Mouse (Mus musculus): Measurements from ENCODE around the gene Mecom. TPM values are rescaled to one million over a fixed set of nuclear protein-coding genes. Genes with fewer than 3 reads are reported as not detected.

Gene Mecom
- polyA plus RNA-seq, 1 experiment, result 3.2 TPM

DNA sequence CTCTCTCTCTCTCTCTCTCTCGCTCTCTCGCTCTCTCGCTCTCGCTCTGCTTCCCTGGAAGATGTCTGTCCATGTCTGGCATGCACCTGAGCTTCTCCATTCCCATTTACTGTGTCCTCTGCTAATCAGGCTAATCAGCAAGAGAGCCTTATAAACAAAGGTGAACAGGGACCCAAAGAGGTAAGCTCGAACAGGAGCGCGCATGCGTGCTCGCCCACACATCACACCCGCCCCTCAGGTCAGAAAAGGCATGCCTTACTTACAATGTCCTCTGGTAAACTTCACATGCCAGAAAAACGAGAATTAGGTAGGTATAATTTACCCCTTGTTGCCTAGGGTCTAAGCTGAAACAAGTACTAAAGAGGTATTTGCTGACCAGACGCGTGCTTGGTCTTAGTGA is 527.8 kb downstream of the Mecom start:
- TF ChIP-seq CTCF (IDR thresholded peaks at IDR 0.05; ENCODE audit: extremely low read depth, insufficient read depth, low read length), result no peak
- TF ChIP-seq POLR2A (IDR thresholded peaks at IDR 0.05; ENCODE audit: extremely low read depth, insufficient read depth, low read length), result no peak
- Histone ChIP-seq H3K4me1 (ENCODE audit: control insufficient read depth, insufficient read depth, low read length) (no peaks in the 10 kb centered on the region), H3K4me3 (ENCODE audit: insufficient read depth, low read length) (no peak overlapping the region)

DNA sequence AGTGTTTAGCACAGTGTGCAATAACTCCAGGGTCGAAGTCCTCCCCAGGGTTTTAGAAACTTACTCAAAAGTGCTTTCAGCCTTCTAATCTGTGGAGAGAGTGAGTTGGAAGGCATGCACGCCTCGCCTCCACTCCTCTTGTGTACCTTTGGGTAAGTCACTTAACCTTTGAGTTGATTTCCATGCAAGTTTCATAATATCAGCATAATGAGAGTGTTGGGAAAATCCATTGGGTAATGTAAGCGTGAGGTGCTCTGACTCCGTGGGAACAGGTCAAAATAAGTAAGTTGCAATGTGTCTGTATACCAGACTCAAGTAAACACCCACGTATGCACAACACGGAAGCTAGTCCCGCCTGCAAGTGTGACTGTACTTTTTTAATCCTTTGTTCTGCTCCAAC is 528.4 kb downstream of the Mecom start:
- H3K27ac ChIP-seq (ENCODE audit: insufficient read depth, low read length), result no peak overlapping the region
- TF ChIP-seq POLR2A (IDR thresholded peaks at IDR 0.05; ENCODE audit: extremely low read depth, insufficient read depth, low read length), result no peak
- TF ChIP-seq CTCF (IDR thresholded peaks at IDR 0.05; ENCODE audit: extremely low read depth, insufficient read depth, low read length), result no peak
- no peak overlapping the region for H3K4me3 ChIP-seq (ENCODE audit: insufficient read depth, low read length)
- H3K4me1 ChIP-seq (ENCODE audit: control insufficient read depth, insufficient read depth, low read length), result no peaks in the 10 kb centered on the region

More for the DNA sequence above, 527.8 kb downstream of the Mecom start:
- H3K27ac ChIP-seq (ENCODE audit: insufficient read depth, low read length), result no peak overlapping the region

DNA sequence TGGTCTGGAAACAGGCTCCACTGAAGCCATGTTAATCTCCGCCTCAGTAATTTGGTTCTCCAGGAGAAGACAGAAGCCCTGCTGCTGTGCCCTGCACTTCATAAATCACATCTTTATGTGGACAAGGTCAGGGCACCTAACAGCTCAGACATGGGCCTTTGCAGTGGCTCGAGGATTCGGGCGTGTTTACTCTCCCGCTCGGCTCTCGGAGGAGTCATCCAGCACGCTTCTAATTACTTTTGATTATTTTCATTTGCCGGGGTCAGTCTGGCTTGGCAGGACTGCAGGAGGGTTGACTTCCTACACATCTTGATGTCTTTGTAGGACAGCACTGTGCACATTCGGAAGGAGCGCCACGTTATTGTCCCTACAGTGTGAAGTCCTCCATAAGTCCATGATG is 529.6 kb downstream of the Mecom start:
- Histone ChIP-seq H3K4me1 (ENCODE audit: control insufficient read depth, insufficient read depth, low read length) (no peaks in the 10 kb centered on the region), H3K27ac (ENCODE audit: insufficient read depth, low read length) (no peak overlapping the region)

GRCm38 (mm10) chr3:30016766-30017165 is 531.0 kb downstream of the Mecom start:
- no peak overlapping the region for H3K27ac ChIP-seq (ENCODE audit: insufficient read depth, low read length)
- no peak overlapping the region for H3K4me3 ChIP-seq (ENCODE audit: insufficient read depth, low read length)
- no peaks in the 10 kb centered on the region for H3K4me1 ChIP-seq (ENCODE audit: control insufficient read depth, insufficient read depth, low read length)
- TF ChIP-seq CTCF (IDR thresholded peaks at IDR 0.05; ENCODE audit: extremely low read depth, insufficient read depth, low read length), result no peak
- TF ChIP-seq POLR2A (IDR thresholded peaks at IDR 0.05; ENCODE audit: extremely low read depth, insufficient read depth, low read length), result no peak

More for the DNA sequence above, 529.6 kb downstream of the Mecom start:
- TF ChIP-seq CTCF (IDR thresholded peaks at IDR 0.05; ENCODE audit: extremely low read depth, insufficient read depth, low read length) (no peak), POLR2A (IDR thresholded peaks at IDR 0.05; ENCODE audit: extremely low read depth, insufficient read depth, low read length) (no peak)
- no peak overlapping the region for H3K4me3 ChIP-seq (ENCODE audit: insufficient read depth, low read length)

DNA sequence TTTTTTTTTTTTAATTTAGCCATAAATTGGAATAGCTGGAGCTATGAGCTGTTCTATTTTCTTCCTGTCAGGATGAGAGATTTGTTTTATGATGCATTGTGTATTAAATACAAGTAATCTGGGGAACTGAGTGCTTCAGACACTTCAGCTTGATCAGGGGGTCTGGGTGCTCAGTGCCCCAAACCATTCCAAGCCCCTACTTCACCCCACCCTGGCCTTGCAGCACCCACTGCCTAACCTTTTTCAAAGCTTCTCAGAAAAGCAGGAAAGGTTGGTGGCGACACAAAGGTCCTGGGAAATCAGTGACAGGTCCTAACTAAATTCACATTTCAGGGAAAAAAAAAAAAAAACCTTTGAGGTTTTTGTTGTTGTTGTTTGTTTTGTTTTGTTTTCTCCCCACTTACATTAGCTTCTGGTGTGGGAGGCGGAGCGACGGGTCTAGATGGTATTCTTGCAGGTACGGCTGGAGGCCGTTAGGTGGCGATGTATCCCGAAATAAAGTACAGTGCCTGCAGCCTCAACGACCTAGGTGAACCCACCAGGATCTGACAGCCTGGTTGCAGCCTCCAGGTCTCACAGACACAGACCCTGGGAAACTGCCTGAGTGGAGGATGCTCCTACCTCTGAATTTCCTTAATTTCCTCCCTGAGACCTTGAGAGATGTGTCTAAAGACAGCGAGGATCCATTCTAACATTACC is 532.7 kb downstream of the Mecom start:
- TF ChIP-seq CTCF (IDR thresholded peaks at IDR 0.05; ENCODE audit: extremely low read depth, insufficient read depth, low read length), result peak; percentile 70
- TF ChIP-seq POLR2A (IDR thresholded peaks at IDR 0.05; ENCODE audit: extremely low read depth, insufficient read depth, low read length), result no peak
- H3K4me1 ChIP-seq (ENCODE audit: control insufficient read depth, insufficient read depth, low read length), result no peaks in the 10 kb centered on the region
- no peak overlapping the region for H3K27ac ChIP-seq (ENCODE audit: insufficient read depth, low read length)
- H3K4me3 ChIP-seq (ENCODE audit: insufficient read depth, low read length), result no peak overlapping the region

- Histone ChIP-seq H3K27ac (ENCODE audit: insufficient read depth, low read length) (no peak overlapping the region), H3K4me1 (ENCODE audit: control insufficient read depth, insufficient read depth, low read length) (no peaks in the 10 kb centered on the region), H3K4me3 (ENCODE audit: insufficient read depth, low read length) (no peak overlapping the region)
- no peak for TF ChIP-seq CTCF (IDR thresholded peaks at IDR 0.05; ENCODE audit: extremely low read depth, insufficient read depth, low read length)
- no peak for TF ChIP-seq POLR2A (IDR thresholded peaks at IDR 0.05; ENCODE audit: extremely low read depth, insufficient read depth, low read length)
Measured at GRCm38 (mm10) chr3:30014279-30014678, 533.5 kb downstream of the Mecom start.

DNA sequence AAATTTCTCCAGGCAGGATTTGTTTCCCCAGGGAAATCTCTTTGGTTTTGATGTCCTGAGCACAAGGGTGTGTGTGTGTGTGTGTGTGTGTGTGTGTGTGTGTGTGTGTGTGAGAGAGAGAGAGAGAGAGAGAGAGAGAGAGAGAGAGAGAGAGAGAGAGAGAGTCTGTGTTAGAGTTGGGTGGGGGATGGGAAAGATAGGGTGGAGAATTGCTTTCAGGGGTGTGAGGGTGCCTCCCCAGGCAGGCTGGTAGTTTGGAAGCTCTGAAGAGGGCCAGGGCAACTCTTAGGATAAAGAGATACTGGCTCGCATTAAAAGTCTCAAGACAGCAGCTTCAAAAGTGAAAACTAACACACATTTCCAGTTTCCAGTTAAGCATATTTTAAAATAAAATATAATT is 534.4 kb downstream of the Mecom start:
- Histone ChIP-seq H3K4me1 (ENCODE audit: control insufficient read depth, insufficient read depth, low read length) (no peaks in the 10 kb centered on the region), H3K27ac (ENCODE audit: insufficient read depth, low read length) (no peak overlapping the region), H3K4me3 (ENCODE audit: insufficient read depth, low read length) (no peak overlapping the region)
- TF ChIP-seq CTCF (IDR thresholded peaks at IDR 0.05; ENCODE audit: extremely low read depth, insufficient read depth, low read length) (no peak), POLR2A (IDR thresholded peaks at IDR 0.05; ENCODE audit: extremely low read depth, insufficient read depth, low read length) (no peak)

DNA sequence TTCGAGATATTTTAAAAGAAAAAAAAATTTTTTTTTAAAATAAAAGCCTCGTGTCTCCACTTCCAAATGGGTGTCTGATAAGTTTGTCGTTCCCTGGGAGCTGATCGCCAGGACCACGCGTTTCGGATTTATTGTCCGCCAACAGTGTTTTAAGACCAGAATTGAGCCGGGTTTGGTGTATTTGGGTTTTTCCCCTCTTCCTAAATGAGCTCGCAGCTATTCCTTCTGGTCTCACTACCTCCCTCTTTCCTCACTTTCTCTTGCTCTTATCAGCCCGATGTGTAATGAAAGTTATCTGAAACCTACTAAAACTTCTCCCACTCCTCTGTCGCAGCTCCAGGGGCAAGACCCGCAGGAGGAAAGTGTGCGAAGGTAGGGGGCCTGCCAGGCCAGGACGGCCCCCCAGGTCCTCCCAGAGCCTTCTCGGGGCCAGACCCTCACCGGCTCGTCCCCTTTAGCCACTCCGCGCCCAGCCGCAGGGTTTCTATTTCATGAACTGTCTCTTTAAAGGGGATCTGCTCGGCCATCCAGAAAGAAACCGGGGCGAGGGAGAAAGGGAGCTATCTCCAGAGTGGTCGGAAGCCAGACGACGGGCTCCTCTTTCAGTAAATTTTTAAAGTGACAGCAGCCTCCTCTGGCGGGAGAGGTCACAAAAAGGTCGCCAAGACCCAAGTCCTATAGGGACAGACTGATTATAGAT is 535.0 kb downstream of the Mecom start:
- H3K4me1 ChIP-seq (ENCODE audit: control insufficient read depth, insufficient read depth, low read length), result no peaks in the 10 kb centered on the region
- TF ChIP-seq POLR2A (IDR thresholded peaks at IDR 0.05; ENCODE audit: extremely low read depth, insufficient read depth, low read length), result no peak
- no peak for TF ChIP-seq CTCF (IDR thresholded peaks at IDR 0.05; ENCODE audit: extremely low read depth, insufficient read depth, low read length)
- H3K27ac ChIP-seq (ENCODE audit: insufficient read depth, low read length), result no peak overlapping the region

GRCm38 (mm10) chr3:30012150-30012549 is 535.7 kb downstream of the Mecom start:
- TF ChIP-seq POLR2A (IDR thresholded peaks at IDR 0.05; ENCODE audit: extremely low read depth, insufficient read depth, low read length) (no peak), CTCF (IDR thresholded peaks at IDR 0.05; ENCODE audit: extremely low read depth, insufficient read depth, low read length) (no peak)

More for the DNA sequence above, 535.0 kb downstream of the Mecom start:
- H3K4me3 ChIP-seq (ENCODE audit: insufficient read depth, low read length), result peak overlapping the region; percentile 39

GRCm38 (mm10) chr3:30011712-30012111 is 536.1 kb downstream of the Mecom start:
- no peaks in the 10 kb centered on the region for H3K4me1 ChIP-seq (ENCODE audit: control insufficient read depth, insufficient read depth, low read length)
- 0 out of 2 replicates have a peak overlapping the region, but pooled peaks have one; percentile 39 for H3K4me3 ChIP-seq (ENCODE audit: insufficient read depth, low read length)
- no peak overlapping the region for H3K27ac ChIP-seq (ENCODE audit: insufficient read depth, low read length)
- TF ChIP-seq CTCF (IDR thresholded peaks at IDR 0.05; ENCODE audit: extremely low read depth, insufficient read depth, low read length) (no peak), POLR2A (IDR thresholded peaks at IDR 0.05; ENCODE audit: extremely low read depth, insufficient read depth, low read length) (no peak)

More at GRCm38 (mm10) chr3:30012150-30012549, 535.7 kb downstream of the Mecom start:
- Histone ChIP-seq H3K27ac (ENCODE audit: insufficient read depth, low read length) (peak overlapping the region; percentile 29; the same call in 1 of the 2 replicates), H3K4me1 (ENCODE audit: control insufficient read depth, insufficient read depth, low read length) (no peaks in the 10 kb centered on the region), H3K4me3 (ENCODE audit: insufficient read depth, low read length) (peak overlapping the region; percentile 39; the same call in 1 of the 2 replicates)

Data from cortical plate, adult 2 months (tissue).